Mouse (Mus musculus) right cerebral cortex, postnatal 36 days (tissue): ENCODE results near the gene Hspa12a.
A peak's percentile ranks its signal among the peaks of the same experiment; 100 is the strongest.

Source experiments
- DNase-seq, 2 experiments: peaks; one replicate each; pipeline ENCODE4 v3.0.0; 2022; ENCODE audit warnings: low spot score in 2 of 2, mixed read lengths in 1 of 2

The Hspa12a gene

GRCm38 (mm10) chr19:58860255-58861173, 82.9 kb downstream of the Hspa12a start:
- DNase-seq, result peak; percentile 82 to 85

GRCm38 (mm10) chr19:58859831-58860254, 83.6 kb downstream of the Hspa12a start:
- DNase-seq, result peak in 1 of 2 experiments; percentile 23

GRCm38 (mm10) chr19:58859357-58859756, 84.1 kb downstream of the Hspa12a start:
- DNase-seq, result no peak

- peak in 1 of 2 experiments; percentile 50 for DNase-seq
These were observed 87.2 kb downstream of the Hspa12a start for GRCm38 (mm10) chr19:58856129-58856855.

GRCm38 (mm10) chr19:58854899-58855298, 88.6 kb downstream of the Hspa12a start:
- no peak for DNase-seq

GRCm38 (mm10) chr19:58853036-58853735, 90.3 kb downstream of the Hspa12a start:
- DNase-seq, result no peak

- DNase-seq, result no peak
These were observed 92.6 kb downstream of the Hspa12a start for GRCm38 (mm10) chr19:58850719-58851466.

GRCm38 (mm10) chr19:58849333-58850131, 93.9 kb downstream of the Hspa12a start:
- DNase-seq, result no peak

- DNase-seq, result no peak
These were observed 99.8 kb downstream of the Hspa12a start for GRCm38 (mm10) chr19:58843606-58844005.

- no peak for DNase-seq
These were observed 102.7 kb downstream of the Hspa12a start for GRCm38 (mm10) chr19:58840721-58841271.

- no peak for DNase-seq
These were observed 103.6 kb downstream of the Hspa12a start for GRCm38 (mm10) chr19:58839806-58840205.

GRCm38 (mm10) chr19:58839345-58839744, 104.1 kb downstream of the Hspa12a start:
- no peak for DNase-seq

GRCm38 (mm10) chr19:58838706-58839105, 104.7 kb downstream of the Hspa12a start:
- no peak for DNase-seq

GRCm38 (mm10) chr19:58833639-58834180, 109.7 kb downstream of the Hspa12a start:
- no peak for DNase-seq

- DNase-seq, result no peak
These were observed 110.5 kb downstream of the Hspa12a start for GRCm38 (mm10) chr19:58832988-58833387.

- DNase-seq, result no peak
These were observed 112.1 kb downstream of the Hspa12a start for GRCm38 (mm10) chr19:58831280-58831922.

- DNase-seq, result no peak
These were observed 113.3 kb downstream of the Hspa12a start for GRCm38 (mm10) chr19:58830182-58830581.

GRCm38 (mm10) chr19:58829575-58829974, 113.9 kb downstream of the Hspa12a start:
- peak; percentile 69 to 81 for DNase-seq

GRCm38 (mm10) chr19:58827656-58828055, 115.8 kb downstream of the Hspa12a start:
- DNase-seq, result no peak
